Mouse (Mus musculus): ENCODE data around the gene Rtn3. TPM values are rescaled to one million over a fixed set of nuclear protein-coding genes. Genes with fewer than 3 reads are reported as not detected.
"Not testable (repeated sequence)": the region's sequence is repeated elsewhere in the genome, so short reads cannot be mapped to it uniquely, and the experiment has no call there.

Rtn3 gene
- polyA plus RNA-seq, 1 experiment from 2014 or later: 383 TPM

DNA sequence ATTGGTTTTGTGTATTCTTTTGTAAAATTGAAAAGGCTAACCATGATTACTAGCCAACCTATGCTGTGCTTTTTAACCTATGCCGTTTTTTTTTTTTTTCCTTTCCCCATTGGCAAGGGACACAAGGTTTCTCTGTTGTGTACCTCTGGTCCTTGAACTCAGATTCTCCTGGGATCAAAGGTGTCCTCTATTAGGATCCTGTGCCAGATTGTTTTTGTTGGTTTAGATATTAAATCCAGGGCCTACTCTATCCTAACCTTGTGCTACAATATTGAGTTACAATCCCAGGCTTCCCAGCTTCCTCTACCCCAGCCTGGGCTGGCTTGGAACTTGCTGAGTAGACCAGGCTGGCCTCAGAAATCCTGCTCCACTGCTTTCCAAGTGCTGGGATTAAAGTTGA lies 17.6 kb upstream of the Rtn3 start:
- 88% methylated on average over 1 of the region's 1 CpGs for WGBS
- no peak overlapping the region for H3K4me2 ChIP-seq
- no peak overlapping the region for H3K9ac ChIP-seq
- no peaks in the 10 kb centered on the region for H3K36me3 ChIP-seq (replicated peaks)
- no peak for ATAC-seq (ENCODE audit: low FRiP score)
- H3K4me3 ChIP-seq (replicated peaks): no peak overlapping the region
- no peaks in the 10 kb centered on the region for H3K27me3 ChIP-seq
- peaks cover 2% of the 10 kb centered on the region for H3K4me1 ChIP-seq
- no peaks in the 10 kb centered on the region for H3K9me3 ChIP-seq
- no peak overlapping the region for H3K27ac ChIP-seq

- no peaks in the 10 kb centered on the region for H3K27me3 ChIP-seq
- no peak overlapping the region for H3K4me3 ChIP-seq (replicated peaks)
- no peaks in the 10 kb centered on the region for H3K9me3 ChIP-seq
- H3K4me2 ChIP-seq: no peak overlapping the region
- no peak overlapping the region for H3K9ac ChIP-seq
- WGBS: 91% methylated on average over 2 of the region's 2 CpGs
- no peak for ATAC-seq (ENCODE audit: low FRiP score)
- H3K36me3 ChIP-seq (replicated peaks): no peaks in the 10 kb centered on the region
- peaks cover 5% of the 10 kb centered on the region for H3K4me1 ChIP-seq
- no peak overlapping the region for H3K27ac ChIP-seq
Measured at GRCm38 (mm10) chr19:7498816-7499215, 15.7 kb upstream of the Rtn3 start.

- not testable (repeated sequence) for H3K27ac ChIP-seq; H3K9me3 ChIP-seq; H3K27me3 ChIP-seq; H3K4me3 ChIP-seq (replicated peaks); H3K4me2 ChIP-seq; ATAC-seq (ENCODE audit: low FRiP score); H3K36me3 ChIP-seq (replicated peaks); H3K9ac ChIP-seq; H3K4me1 ChIP-seq
- 87% methylated on average over 1 of the region's 1 CpGs for WGBS
Measured at GRCm38 (mm10) chr19:7496070-7496469, 13.0 kb upstream of the Rtn3 start.

DNA sequence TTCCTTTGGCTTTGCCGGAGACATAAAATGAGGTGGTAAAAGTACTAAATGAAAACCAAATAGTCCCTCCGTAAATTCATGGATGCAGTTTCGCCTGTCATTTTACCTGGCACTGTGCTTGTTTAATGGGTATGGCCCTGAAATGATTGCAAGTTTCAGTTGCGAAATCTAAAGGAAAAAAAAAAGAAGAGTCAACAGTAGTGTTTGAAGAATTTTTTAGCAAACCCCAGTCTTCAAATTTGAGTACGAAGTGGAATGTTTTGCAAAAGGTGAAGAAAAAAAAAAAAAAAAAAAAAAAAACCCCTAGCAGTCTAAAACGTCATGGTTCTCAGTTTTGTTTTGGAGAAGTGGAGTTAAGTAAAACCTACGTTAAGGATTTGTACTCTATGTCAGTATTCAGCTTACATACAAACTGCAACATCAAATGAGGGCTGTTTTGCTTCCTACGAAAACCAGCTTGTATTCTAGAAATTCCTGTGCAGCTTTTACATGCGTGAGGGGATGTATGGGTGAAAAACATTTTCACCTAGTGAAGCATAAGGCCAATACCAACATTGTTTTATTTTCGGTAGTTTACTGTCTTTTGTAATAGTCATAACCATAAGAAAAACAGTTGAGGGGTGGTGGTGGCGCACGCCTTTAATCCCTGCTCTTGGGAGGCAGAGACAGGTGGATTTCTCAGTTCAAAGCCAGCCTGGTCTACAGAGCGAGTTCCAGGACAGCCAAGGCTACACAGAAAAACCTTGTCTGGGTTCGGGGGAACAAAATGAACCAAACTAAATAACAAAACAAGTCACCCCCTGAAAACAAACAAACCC lies 12.3 kb upstream of the Rtn3 start:
- Histone ChIP-seq H3K4me3 (replicated peaks) (peak overlapping the region; percentile 68), H3K9ac (no peak overlapping the region; the same call in 1 of the 2 replicates), H3K9me3 (no peaks in the 10 kb centered on the region), H3K4me1 (peaks cover 5% of the 10 kb centered on the region), H3K36me3 (replicated peaks) (no peaks in the 10 kb centered on the region), H3K27ac (no peak overlapping the region), H3K27me3 (no peaks in the 10 kb centered on the region), H3K4me2 (peak overlapping the region; percentile 71)
- ATAC-seq (ENCODE audit: low FRiP score): no peak
- WGBS: 51% methylated on average over 14 of the region's 14 CpGs

DNA sequence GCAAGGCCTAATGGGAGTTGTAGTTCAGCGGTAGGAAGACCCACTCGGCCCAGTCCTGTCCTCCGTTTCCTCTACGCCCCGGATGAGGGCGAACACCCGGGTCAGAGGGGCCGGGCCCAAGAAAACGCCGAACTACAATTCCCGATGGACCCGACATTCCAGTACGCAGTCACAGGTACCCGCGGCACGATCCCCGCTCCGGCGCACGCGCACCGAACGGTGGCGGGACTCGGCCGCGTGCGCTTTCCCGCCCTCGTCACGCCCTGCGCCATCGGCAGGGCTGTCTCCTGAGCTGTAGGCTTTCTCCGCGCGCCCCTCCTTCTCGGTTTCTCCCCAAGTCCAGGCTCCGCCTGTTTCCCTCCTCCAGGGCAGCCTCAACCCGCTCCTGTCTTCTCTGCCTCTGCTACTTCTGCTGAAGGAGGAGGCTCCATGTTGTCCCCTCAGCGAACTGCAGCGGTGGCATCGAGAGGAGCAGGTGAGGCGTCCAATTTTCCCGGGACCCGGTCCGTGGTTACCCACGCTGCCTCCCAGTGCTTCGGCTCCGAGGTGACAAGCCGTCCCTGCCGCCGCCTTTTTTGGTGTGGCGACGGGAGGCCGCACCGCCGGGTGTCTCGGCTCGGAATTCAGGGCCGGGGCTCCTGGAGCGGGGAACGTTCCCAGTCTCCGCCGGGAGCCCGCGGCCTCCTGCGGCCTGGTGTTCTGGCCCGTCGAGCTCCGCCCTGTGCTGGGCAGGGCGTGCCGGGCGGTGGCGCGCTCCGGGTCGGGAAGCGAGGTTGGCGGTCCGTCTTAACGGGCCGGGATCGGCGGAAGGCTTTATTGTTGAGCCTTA lies 11.3 kb upstream of the Rtn3 start:
- ATAC-seq (ENCODE audit: low FRiP score): peak; percentile 94
- peak overlapping the region; percentile 97 for H3K27ac ChIP-seq
- peak overlapping the region; percentile 84 for H3K9ac ChIP-seq
- peaks cover 5% of the 10 kb centered on the region for H3K4me1 ChIP-seq
- H3K36me3 ChIP-seq (replicated peaks): no peaks in the 10 kb centered on the region
- under 1% methylated on average over 84 of the region's 84 CpGs for WGBS
- H3K27me3 ChIP-seq: no peaks in the 10 kb centered on the region
- H3K4me2 ChIP-seq: peak overlapping the region; percentile 71
- no peaks in the 10 kb centered on the region for H3K9me3 ChIP-seq
- H3K4me3 ChIP-seq (replicated peaks): peak overlapping the region; percentile 68

- 32% methylated on average over 31 of the region's 31 CpGs for WGBS
- no peak for ATAC-seq (ENCODE audit: low FRiP score)
- Histone ChIP-seq H3K4me3 (replicated peaks) (peak within 1 kb of the TSS; percentile 68), H3K4me2 (peak within 1 kb of the TSS; percentile 71), H3K9ac (peak within 1 kb of the TSS; percentile 84), H3K36me3 (replicated peaks) (no peaks in the 10 kb centered on the region), H3K27ac (peak within 1 kb of the TSS; percentile 97), H3K27me3 (no peaks in the 10 kb centered on the region), H3K4me1 (peaks cover 5% of the 10 kb centered on the region), H3K9me3 (no peaks in the 10 kb centered on the region)
Measured at GRCm38 (mm10) chr19:7493352-7494186, 10.5 kb upstream of the Rtn3 start, which contains the start of gene Atl3. Gene Atl3 (plus strand): TSS chr19:7494040.

DNA sequence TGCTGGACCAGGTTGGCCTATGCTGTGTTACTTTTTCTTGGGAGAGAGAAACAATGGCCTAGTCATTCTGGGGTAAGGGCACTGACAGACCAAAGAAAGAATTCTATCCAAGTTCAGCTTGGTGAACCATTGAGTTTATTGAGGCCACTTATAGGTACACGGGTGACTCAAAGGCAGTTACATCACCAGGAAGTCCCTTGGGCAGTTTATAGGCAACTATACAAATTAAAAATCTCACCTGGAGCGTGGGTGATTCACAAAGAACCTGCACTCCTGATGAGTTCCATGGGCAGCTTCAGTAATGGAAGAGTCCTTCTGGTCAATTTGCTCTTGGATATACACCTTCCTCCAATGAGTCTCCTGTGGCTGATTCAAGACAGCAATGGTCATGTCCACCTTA lies 9.6 kb upstream of the Rtn3 start:
- Histone ChIP-seq H3K4me3 (replicated peaks) (no peak overlapping the region), H3K9me3 (no peaks in the 10 kb centered on the region), H3K9ac (no peak overlapping the region), H3K36me3 (replicated peaks) (no peaks in the 10 kb centered on the region), H3K27me3 (no peaks in the 10 kb centered on the region), H3K27ac (no peak overlapping the region), H3K4me1 (peaks cover 5% of the 10 kb centered on the region), H3K4me2 (no peak overlapping the region)
- no peak for ATAC-seq (ENCODE audit: low FRiP score)
- WGBS: 95% methylated on average over 2 of the region's 2 CpGs

DNA sequence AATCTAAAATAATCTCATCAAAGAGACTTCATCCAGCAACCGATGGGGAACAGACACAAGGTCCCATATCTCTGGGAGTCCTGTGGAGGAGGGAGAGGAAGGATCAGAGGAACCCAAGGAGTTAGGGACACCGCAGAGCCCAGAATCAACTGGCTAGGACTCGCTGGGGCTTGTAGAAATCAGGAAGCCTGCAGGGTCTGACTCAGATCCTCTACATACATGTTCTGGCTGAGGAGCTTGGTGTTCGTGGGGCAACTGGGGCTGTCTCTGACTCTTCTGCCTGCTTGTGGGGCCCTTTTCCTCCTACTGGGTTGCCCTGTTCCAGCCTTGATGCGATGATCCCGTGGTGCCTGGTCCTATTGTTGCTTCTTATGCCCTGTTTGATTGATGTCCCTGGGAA lies 8.9 kb upstream of the Rtn3 start:
- Histone ChIP-seq H3K4me2 (no peak overlapping the region), H3K4me1 (peaks cover 5% of the 10 kb centered on the region), H3K27me3 (no peaks in the 10 kb centered on the region), H3K4me3 (replicated peaks) (no peak overlapping the region), H3K27ac (no peak overlapping the region), H3K36me3 (replicated peaks) (no peaks in the 10 kb centered on the region), H3K9me3 (no peaks in the 10 kb centered on the region), H3K9ac (no peak overlapping the region)
- 84% methylated on average over 6 of the region's 6 CpGs for WGBS
- ATAC-seq (ENCODE audit: low FRiP score): no peak

GRCm38 (mm10) chr19:7487680-7488079 lies 4.6 kb upstream of the Rtn3 start:
- H3K9me3 ChIP-seq: no peaks in the 10 kb centered on the region
- no peak overlapping the region for H3K4me3 ChIP-seq (replicated peaks)
- H3K27ac ChIP-seq: no peak overlapping the region
- H3K36me3 ChIP-seq (replicated peaks): no peaks in the 10 kb centered on the region
- H3K4me2 ChIP-seq: no peak overlapping the region
- no peak for ATAC-seq (ENCODE audit: low FRiP score)
- no peak overlapping the region for H3K9ac ChIP-seq
- 86% methylated on average over 8 of the region's 8 CpGs for WGBS
- no peaks in the 10 kb centered on the region for H3K27me3 ChIP-seq
- peaks cover 6% of the 10 kb centered on the region for H3K4me1 ChIP-seq

- no peak for ATAC-seq (ENCODE audit: low FRiP score)
- H3K4me1 ChIP-seq: peaks cover 27% of the 10 kb centered on the region
- no peak overlapping the region for H3K4me3 ChIP-seq (replicated peaks)
- WGBS: 70% methylated on average over 5 of the region's 5 CpGs
- no peaks in the 10 kb centered on the region for H3K36me3 ChIP-seq (replicated peaks)
- peak overlapping the region; percentile 100 for H3K27ac ChIP-seq
- H3K27me3 ChIP-seq: no peaks in the 10 kb centered on the region
- H3K4me2 ChIP-seq: peak overlapping the region; percentile 64
- no peak overlapping the region for H3K9ac ChIP-seq
- no peaks in the 10 kb centered on the region for H3K9me3 ChIP-seq
Measured at GRCm38 (mm10) chr19:7484076-7484475, 995 bp upstream of the Rtn3 start.

DNA sequence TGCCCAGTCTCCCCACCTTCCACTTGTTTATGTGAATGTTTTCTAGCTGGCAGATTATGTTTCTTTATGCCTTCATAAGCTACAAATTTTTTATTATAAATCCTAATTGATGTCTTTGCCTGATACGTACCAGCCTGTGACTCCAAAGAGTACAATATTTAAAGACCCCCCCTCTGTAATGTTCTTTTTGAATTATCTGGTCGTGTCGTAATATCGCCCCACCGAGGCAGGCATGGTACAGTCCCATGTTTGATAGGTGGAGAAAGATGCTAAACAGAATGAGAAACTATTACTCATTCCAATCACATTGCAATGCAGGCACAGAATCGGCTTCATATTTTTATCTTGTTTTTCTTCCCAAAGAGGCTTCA lies 416 bp upstream of the Rtn3 start:
- H3K4me1 ChIP-seq: peaks cover 30% of the 10 kb centered on the region
- peak overlapping the region; percentile 100 for H3K27ac ChIP-seq
- H3K27me3 ChIP-seq: no peaks in the 10 kb centered on the region
- peak overlapping the region; percentile 94 for H3K4me3 ChIP-seq (replicated peaks)
- H3K9me3 ChIP-seq: no peaks in the 10 kb centered on the region
- 1% methylated on average over 6 of the region's 6 CpGs for WGBS
- ATAC-seq (ENCODE audit: low FRiP score): peak; percentile 57
- H3K9ac ChIP-seq: peak overlapping the region; percentile 99; the same call in 1 of the 2 replicates
- H3K4me2 ChIP-seq: peak overlapping the region; percentile 64
- H3K36me3 ChIP-seq (replicated peaks): no peaks in the 10 kb centered on the region

DNA sequence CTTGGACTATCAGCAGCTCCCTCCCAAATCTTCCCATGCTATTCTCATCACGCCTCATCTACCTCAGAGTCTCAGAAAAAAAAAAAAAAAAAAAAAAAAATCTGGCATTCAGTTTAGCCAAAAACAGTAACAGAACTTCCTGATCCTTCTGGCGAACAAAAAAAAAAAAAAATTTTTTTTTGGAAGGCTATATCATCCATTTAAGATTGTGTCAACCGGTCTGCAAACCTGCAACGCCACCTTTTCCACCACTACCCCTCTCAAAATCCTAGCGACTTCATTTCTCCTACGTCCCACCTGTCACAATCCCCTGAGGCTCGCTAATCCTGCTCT lies 849 bp downstream of the Rtn3 start:
- Histone ChIP-seq H3K4me3 (replicated peaks) (peak overlapping the region; percentile 94), H3K9ac (peak overlapping the region; percentile 99), H3K9me3 (no peaks in the 10 kb centered on the region), H3K4me1 (peaks cover 33% of the 10 kb centered on the region), H3K36me3 (replicated peaks) (peaks cover under 1% of the 10 kb centered on the region; the same call in 1 of the 2 replicates), H3K27ac (peak overlapping the region; percentile 100), H3K27me3 (no peaks in the 10 kb centered on the region), H3K4me2 (peak overlapping the region; percentile 64)
- ATAC-seq (ENCODE audit: low FRiP score): no peak
- 0% methylated on average over 7 of the region's 7 CpGs for WGBS
